Comparison of ENCODE assay signal across 1 mouse cellular context in the genomic region with DNA sequence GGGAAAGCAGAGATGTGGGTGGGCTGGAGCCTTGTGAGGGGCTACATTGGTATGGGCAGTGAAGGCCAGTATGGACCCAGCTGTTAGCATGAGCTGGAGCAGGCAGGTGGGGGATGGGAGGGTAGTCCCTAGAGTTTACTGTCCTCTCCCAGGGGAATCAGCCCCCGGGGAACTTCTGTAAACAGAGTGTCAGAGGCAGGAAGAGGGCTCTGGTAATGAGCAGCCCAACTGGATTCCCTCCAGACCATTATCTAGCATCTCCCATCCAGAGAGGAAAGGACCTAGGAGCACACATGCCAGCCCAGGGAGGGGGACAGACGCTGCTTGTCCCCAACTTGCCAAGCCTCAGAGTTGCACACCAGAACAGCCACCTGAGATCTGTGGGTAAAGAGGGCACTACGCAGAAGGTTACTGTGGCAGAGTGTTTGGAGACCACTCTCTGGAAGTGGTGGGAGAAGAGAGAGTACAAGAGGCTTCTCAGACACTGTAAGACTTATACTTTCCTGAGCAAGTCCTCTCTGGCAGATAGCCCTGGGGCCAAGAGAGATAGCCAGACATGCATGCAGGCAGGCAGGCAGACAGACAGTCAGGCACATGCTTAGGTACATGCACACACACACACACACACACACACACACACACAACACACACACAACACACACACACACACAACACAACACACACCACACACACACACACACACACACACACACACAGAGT.
TF ChIP-seq lines count a peak whose summit lies in the region.

No protein-coding gene starts in this region.

TF ChIP-seq in myocyte, 11 proteins besides CTCF, POLR2A, EP300 and RAD21 (continued from another document):
- no peak for TF ChIP-seq POLR2AphosphoS2 (IDR thresholded peaks at IDR 0.05; ENCODE audit: insufficient read length, low read depth)
